Mouse (Mus musculus) C2C12 (cell line): ENCODE data around the gene Tspan4.

Experiments used
- CEBPB ChIP-seq: IDR thresholded peaks from one replicate; pipeline ENCODE4 v1.6.1; 2011; ENCODE audit warnings: low read depth, mild to moderate bottlenecking, control low read depth, moderate library complexity
- CTCF ChIP-seq: IDR thresholded peaks from one replicate; pipeline ENCODE4 v1.5.1; 2011; ENCODE audit not compliant: control insufficient read depth, insufficient read depth, insufficient read length
- FOSL1 ChIP-seq: IDR thresholded peaks from one replicate; pipeline ENCODE4 v1.8.0; 2011; ENCODE audit warnings: mild to moderate bottlenecking, low read length; ENCODE audit not compliant: poor library complexity, insufficient read depth, severe bottlenecking
- MAX ChIP-seq: IDR thresholded peaks from one replicate; pipeline ENCODE4 v1.6.1; 2011; ENCODE audit warnings: mild to moderate bottlenecking, control low read depth
- MYOG ChIP-seq: IDR thresholded peaks from one replicate; pipeline ENCODE4 v1.6.1; 2011; ENCODE audit not compliant: control insufficient read depth, insufficient read length; ENCODE audit errors: extremely low read depth
- USF1 ChIP-seq: IDR thresholded peaks from one replicate; pipeline ENCODE4 v1.6.1; 2011; ENCODE audit warnings: low read depth, mild to moderate bottlenecking, control low read depth, moderate library complexity

DNA sequence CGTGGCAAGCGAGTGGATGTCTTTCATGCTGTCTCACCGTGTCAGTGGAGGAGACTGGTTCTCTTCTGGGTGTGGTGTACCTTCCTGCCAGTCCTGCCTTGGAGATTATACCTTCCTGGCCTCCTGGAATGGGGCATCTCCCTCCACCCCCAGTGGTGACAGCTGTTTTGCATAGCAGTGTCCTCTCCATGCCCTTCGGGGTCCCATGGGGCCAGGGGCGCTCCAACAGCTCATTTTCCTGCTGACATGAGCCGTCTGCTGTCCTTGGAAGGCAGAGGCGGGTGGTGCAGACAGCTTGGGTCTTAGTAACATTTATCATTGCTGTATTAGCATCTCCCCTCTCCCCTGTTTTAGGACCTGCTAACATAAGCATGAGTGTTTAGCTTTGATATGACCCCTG lies 12.1 kb downstream of the Tspan4 start:
- TF ChIP-seq CTCF (no peak), MYOG (no peak), MAX (no peak), USF1 (no peak), CEBPB (no peak), FOSL1 (no peak)
